Mouse (Mus musculus) hindbrain, postnatal 0 days (tissue): ENCODE data around the gene Zg16. TPM values are rescaled to one million over a fixed set of nuclear protein-coding genes. Genes with fewer than 3 reads are reported as not detected.

ENCODE experiments used
- ATAC-seq: fragments of 200-750 bp; cut with Nextera tagmentation; 2 replicates; pipeline ENCODE4 v1.8.0; 2017; ENCODE audit warnings: mild to moderate bottlenecking, moderate TSS enrichment, moderate library complexity
- DNase-seq: peaks from one replicate; pipeline ENCODE4 v3.0.0-alpha.2; 2015; ENCODE audit warnings: low spot score
- H3K27ac ChIP-seq: fragments of 300-500 bp; sonication (generic); 2 replicates; pipeline ENCODE4 v1.5.1; 2014; ENCODE audit warnings: mild to moderate bottlenecking
- H3K27me3 ChIP-seq: fragments of 300-500 bp; sonication (generic); 2 replicates; pipeline ENCODE4 v1.6.1; 2014; ENCODE audit warnings: low read length, mixed read lengths; ENCODE audit not compliant: insufficient read depth
- H3K36me3 ChIP-seq: fragments of 300-500 bp; sonication (generic); 2 replicates; pipeline ENCODE4 v1.6.1; 2014; ENCODE audit warnings: low read length, mixed read lengths; ENCODE audit not compliant: insufficient read depth
- H3K4me1 ChIP-seq: fragments of 300-500 bp; sonication (generic); 2 replicates; pipeline ENCODE4 v1.6.1; 2014; ENCODE audit warnings: antibody characterized with exemption, low read length, mixed read lengths; ENCODE audit not compliant: insufficient read depth
- H3K4me2 ChIP-seq: fragments of 300-500 bp; sonication (generic); 2 replicates; pipeline ENCODE4 v1.6.1; 2014; ENCODE audit warnings: low read depth, mild to moderate bottlenecking, low read length, moderate library complexity, mixed read lengths
- H3K4me3 ChIP-seq: fragments of 300-500 bp; sonication (generic); 2 replicates; pipeline ENCODE4 v1.5.1; 2014; ENCODE audit warnings: low read length
- H3K9ac ChIP-seq: fragments of 300-500 bp; sonication (generic); replicated peaks from 2 replicates; pipeline ENCODE4 v1.6.1; 2014; ENCODE audit warnings: mild to moderate bottlenecking, low read length, moderate library complexity, mixed read lengths
- H3K9me3 ChIP-seq: fragments of 300-500 bp; sonication (generic); 2 replicates; pipeline ENCODE4 v1.6.1; 2016; ENCODE audit warnings: low read length, mixed read lengths
- CTCF ChIP-seq: IDR thresholded peaks from 2 replicates; pipeline ENCODE4 v1.5.1; 2016; ENCODE audit warnings: antibody characterized with exemption, control low read depth, low read depth
- WGBS: fragments of 180-500 bp; shearing (Covaris S2); extraction: QIAGEN DNeasy Blood & Tissue Kit; methylation state at CpG from one replicate; pipeline ENCODE4 v1.1.7; 2014; 5-methylcytosine and 5-hydroxymethylcytosine counted together
- polyA plus RNA-seq: library from polyadenylated mRNA; unstranded; fragments of >200 nt; fragmentation: Nextera tagmentation; extraction: Ambion mirVana; gene quantifications from 2 replicates; pipeline ENCODE4 v1.2.1, GENCODE M21; 2015
- total RNA-seq: library from RNA; depleted of rRNA; stranded (reverse); fragments of >200 nt; gene quantifications from 2 replicates; pipeline ENCODE4 v1.2.3, GENCODE M21; 2014

Zg16 gene
- total and polyA plus RNA-seq, 2 experiments from 2014 or later: not detected

GRCm38 (mm10) chr7:127121061-127121910, 34.2 kb upstream of the Zg16 start:
- Histone ChIP-seq H3K9ac (no peak overlapping the region), H3K27ac (no peak overlapping the region), H3K27me3 (peaks cover 17% of the 10 kb centered on the region), H3K4me3 (no peak overlapping the region), H3K36me3 (no peaks in the 10 kb centered on the region), H3K4me1 (no peaks in the 10 kb centered on the region), H3K4me2 (no peak overlapping the region), H3K9me3 (no peaks in the 10 kb centered on the region)
- 14% methylated on average over 21 of the region's 21 CpGs for WGBS
- no peak for TF ChIP-seq CTCF
- no peak for ATAC-seq
- no peak for DNase-seq

- Histone ChIP-seq H3K27me3 (peaks cover 17% of the 10 kb centered on the region), H3K36me3 (no peaks in the 10 kb centered on the region), H3K9me3 (no peaks in the 10 kb centered on the region), H3K27ac (no peak overlapping the region), H3K4me3 (no peak overlapping the region), H3K4me1 (no peaks in the 10 kb centered on the region), H3K4me2 (no peak overlapping the region), H3K9ac (no peak overlapping the region)
- ATAC-seq: no peak
- WGBS: 35% methylated on average over 14 of the region's 14 CpGs
- no peak for TF ChIP-seq CTCF
- DNase-seq: no peak
Observed at GRCm38 (mm10) chr7:127118671-127119445, 31.7 kb upstream of the Zg16 start.

- Histone ChIP-seq H3K4me3 (no peak overlapping the region), H3K4me2 (no peak overlapping the region), H3K4me1 (no peaks in the 10 kb centered on the region), H3K9ac (no peak overlapping the region), H3K27ac (no peak overlapping the region), H3K27me3 (peaks cover 17% of the 10 kb centered on the region), H3K36me3 (no peaks in the 10 kb centered on the region), H3K9me3 (no peaks in the 10 kb centered on the region)
- TF ChIP-seq CTCF: peak; percentile 60
- ATAC-seq: peak; percentile 38; the same call in 1 of the 2 replicates
- peak; percentile 65 for DNase-seq
- 57% methylated on average over 5 of the region's 5 CpGs for WGBS
Observed at GRCm38 (mm10) chr7:127117948-127118347, 30.8 kb upstream of the Zg16 start.

- peak; percentile 24 for DNase-seq
Observed at GRCm38 (mm10) chr7:127116331-127116935, 29.3 kb upstream of the Zg16 start.

GRCm38 (mm10) chr7:127114920-127115319, 27.8 kb upstream of the Zg16 start:
- Histone ChIP-seq H3K9me3 (no peaks in the 10 kb centered on the region), H3K27me3 (no peaks in the 10 kb centered on the region; the same call in 1 of the 2 replicates), H3K4me3 (no peak overlapping the region), H3K4me2 (no peak overlapping the region), H3K9ac (no peak overlapping the region), H3K36me3 (no peaks in the 10 kb centered on the region), H3K4me1 (no peaks in the 10 kb centered on the region), H3K27ac (no peak overlapping the region)
- ATAC-seq (no peak), DNase-seq (no peak)
- WGBS: 88% methylated on average over 11 of the region's 11 CpGs
- no peak for TF ChIP-seq CTCF

More at GRCm38 (mm10) chr7:127116331-127116935, 29.3 kb upstream of the Zg16 start:
- Histone ChIP-seq H3K4me2 (no peak overlapping the region), H3K27ac (no peak overlapping the region), H3K36me3 (no peaks in the 10 kb centered on the region), H3K9me3 (no peaks in the 10 kb centered on the region), H3K4me3 (no peak overlapping the region), H3K9ac (no peak overlapping the region), H3K27me3 (peaks cover 9% of the 10 kb centered on the region; the same call in 1 of the 2 replicates), H3K4me1 (no peaks in the 10 kb centered on the region)
- no peak for TF ChIP-seq CTCF
- ATAC-seq: peak; percentile 58; the same call in 1 of the 2 replicates
- WGBS: 39% methylated on average over 11 of the region's 11 CpGs

- Histone ChIP-seq H3K27ac (no peak overlapping the region), H3K9me3 (no peaks in the 10 kb centered on the region), H3K4me1 (no peaks in the 10 kb centered on the region), H3K4me2 (no peak overlapping the region), H3K27me3 (no peaks in the 10 kb centered on the region), H3K9ac (no peak overlapping the region), H3K36me3 (no peaks in the 10 kb centered on the region), H3K4me3 (no peak overlapping the region)
- TF ChIP-seq CTCF: no peak
- 0 out of 2 replicates have a peak, but pooled peaks have one; percentile 41 for ATAC-seq
- 52% methylated on average over 12 of the region's 12 CpGs for WGBS
- peak; percentile 61 for DNase-seq
Observed at GRCm38 (mm10) chr7:127113614-127114259, 26.6 kb upstream of the Zg16 start.
